Mouse (Mus musculus): ENCODE data around the gene Cat. TPM values are rescaled to one million over a fixed set of nuclear protein-coding genes. Genes with fewer than 3 reads are reported as not detected.

Gene Cat
- total and polyA plus RNA-seq, 2 experiments from 2014 or later: 76.8 to 143 TPM

GRCm38 (mm10) chr2:103476657-103477056 is 8.3 kb downstream of the Cat start:
- no peak for ATAC-seq (ENCODE audit: insufficient read depth, low read depth)
- 65% methylated on average over 11 of the region's 11 CpGs for WGBS

GRCm38 (mm10) chr2:103476180-103476579 is 8.8 kb downstream of the Cat start:
- 80% methylated on average over 2 of the region's 2 CpGs for WGBS
- Histone ChIP-seq H3K4me1 (ENCODE audit: control insufficient read depth, insufficient read depth) (no peaks in the 10 kb centered on the region), H3K4me2 (ENCODE audit: low read depth, low read length) (no peak overlapping the region), H3K27me3 (ENCODE audit: control insufficient read depth, insufficient read depth, low read length) (no peaks in the 10 kb centered on the region), H3K9ac (replicated peaks; ENCODE audit: low read depth, low read length) (no peak overlapping the region), H3K4me3 (ENCODE audit: low read depth, low read length) (no peak overlapping the region), H3K9me3 (replicated peaks; ENCODE audit: control insufficient read depth, low read length) (no peaks in the 10 kb centered on the region), H3K27ac (ENCODE audit: low read depth) (no peak overlapping the region), H3K36me3 (replicated peaks; ENCODE audit: control insufficient read depth, insufficient read depth, low read length) (peaks cover 39% of the 10 kb centered on the region)
- TF ChIP-seq EP300 (IDR thresholded peaks at IDR 0.05; ENCODE audit: low read depth): no peak
- no peak for TF ChIP-seq CTCF (IDR thresholded peaks at IDR 0.05; ENCODE audit: low read depth)
- ATAC-seq (ENCODE audit: insufficient read depth, low read depth): no peak
- DNase-seq (ENCODE audit: low spot score): no peak

More at GRCm38 (mm10) chr2:103476657-103477056, 8.3 kb downstream of the Cat start:
- H3K27ac ChIP-seq (ENCODE audit: low read depth): no peak overlapping the region
- no peak for DNase-seq (ENCODE audit: low spot score)
- no peak overlapping the region for H3K9ac ChIP-seq (replicated peaks; ENCODE audit: low read depth, low read length)
- no peaks in the 10 kb centered on the region for H3K27me3 ChIP-seq (ENCODE audit: control insufficient read depth, insufficient read depth, low read length)
- TF ChIP-seq EP300 (IDR thresholded peaks at IDR 0.05; ENCODE audit: low read depth) (no peak), CTCF (IDR thresholded peaks at IDR 0.05; ENCODE audit: low read depth) (no peak)
- H3K36me3 ChIP-seq (replicated peaks; ENCODE audit: control insufficient read depth, insufficient read depth, low read length): peaks cover 34% of the 10 kb centered on the region
- no peaks in the 10 kb centered on the region for H3K9me3 ChIP-seq (replicated peaks; ENCODE audit: control insufficient read depth, low read length)
- H3K4me3 ChIP-seq (ENCODE audit: low read depth, low read length): no peak overlapping the region
- H3K4me2 ChIP-seq (ENCODE audit: low read depth, low read length): no peak overlapping the region
- H3K4me1 ChIP-seq (ENCODE audit: control insufficient read depth, insufficient read depth): no peaks in the 10 kb centered on the region

- no peak overlapping the region for H3K9ac ChIP-seq (replicated peaks; ENCODE audit: low read depth, low read length)
- no peaks in the 10 kb centered on the region for H3K4me1 ChIP-seq (ENCODE audit: control insufficient read depth, insufficient read depth)
- TF ChIP-seq EP300 (IDR thresholded peaks at IDR 0.05; ENCODE audit: low read depth) (no peak), CTCF (IDR thresholded peaks at IDR 0.05; ENCODE audit: low read depth) (no peak)
- WGBS: 90% methylated on average over 3 of the region's 3 CpGs
- H3K27ac ChIP-seq (ENCODE audit: low read depth): no peak overlapping the region
- H3K9me3 ChIP-seq (replicated peaks; ENCODE audit: control insufficient read depth, low read length): no peaks in the 10 kb centered on the region
- no peak overlapping the region for H3K4me3 ChIP-seq (ENCODE audit: low read depth, low read length)
- ATAC-seq (ENCODE audit: insufficient read depth, low read depth) (no peak), DNase-seq (ENCODE audit: low spot score) (no peak)
- H3K36me3 ChIP-seq (replicated peaks; ENCODE audit: control insufficient read depth, insufficient read depth, low read length): peaks cover 65% of the 10 kb centered on the region
- no peak overlapping the region for H3K4me2 ChIP-seq (ENCODE audit: low read depth, low read length)
- no peaks in the 10 kb centered on the region for H3K27me3 ChIP-seq (ENCODE audit: control insufficient read depth, insufficient read depth, low read length)
These were observed 11.6 kb downstream of the Cat start for GRCm38 (mm10) chr2:103473362-103473761.

GRCm38 (mm10) chr2:103466984-103467588 is 17.9 kb downstream of the Cat start:
- Histone ChIP-seq H3K4me3 (ENCODE audit: low read depth, low read length) (no peak overlapping the region), H3K27ac (ENCODE audit: low read depth) (no peak overlapping the region), H3K36me3 (replicated peaks; ENCODE audit: control insufficient read depth, insufficient read depth, low read length) (peaks cover 89% of the 10 kb centered on the region), H3K9me3 (replicated peaks; ENCODE audit: control insufficient read depth, low read length) (no peaks in the 10 kb centered on the region), H3K9ac (replicated peaks; ENCODE audit: low read depth, low read length) (no peak overlapping the region), H3K27me3 (ENCODE audit: control insufficient read depth, insufficient read depth, low read length) (no peaks in the 10 kb centered on the region), H3K4me1 (ENCODE audit: control insufficient read depth, insufficient read depth) (no peaks in the 10 kb centered on the region), H3K4me2 (ENCODE audit: low read depth, low read length) (no peak overlapping the region)
- WGBS: 81% methylated on average over 10 of the region's 10 CpGs
- TF ChIP-seq CTCF (IDR thresholded peaks at IDR 0.05; ENCODE audit: low read depth) (no peak), EP300 (IDR thresholded peaks at IDR 0.05; ENCODE audit: low read depth) (no peak)
- no peak for ATAC-seq (ENCODE audit: insufficient read depth, low read depth)
- DNase-seq (ENCODE audit: low spot score): no peak

- Histone ChIP-seq H3K27me3 (ENCODE audit: control insufficient read depth, insufficient read depth, low read length) (no peaks in the 10 kb centered on the region), H3K4me1 (ENCODE audit: control insufficient read depth, insufficient read depth) (no peaks in the 10 kb centered on the region), H3K4me2 (ENCODE audit: low read depth, low read length) (no peak overlapping the region), H3K9ac (replicated peaks; ENCODE audit: low read depth, low read length) (no peak overlapping the region), H3K36me3 (replicated peaks; ENCODE audit: control insufficient read depth, insufficient read depth, low read length) (peaks cover 88% of the 10 kb centered on the region), H3K27ac (ENCODE audit: low read depth) (no peak overlapping the region), H3K4me3 (ENCODE audit: low read depth, low read length) (no peak overlapping the region), H3K9me3 (replicated peaks; ENCODE audit: control insufficient read depth, low read length) (no peaks in the 10 kb centered on the region)
- WGBS: 84% methylated on average over 3 of the region's 3 CpGs
- ATAC-seq (ENCODE audit: insufficient read depth, low read depth): no peak
- DNase-seq (ENCODE audit: low spot score): no peak
- TF ChIP-seq EP300 (IDR thresholded peaks at IDR 0.05; ENCODE audit: low read depth): no peak
- no peak for TF ChIP-seq CTCF (IDR thresholded peaks at IDR 0.05; ENCODE audit: low read depth)
These were observed 18.7 kb downstream of the Cat start for GRCm38 (mm10) chr2:103466272-103466671.

GRCm38 (mm10) chr2:103465429-103465828 is 19.5 kb downstream of the Cat start:
- Histone ChIP-seq H3K9me3 (replicated peaks; ENCODE audit: control insufficient read depth, low read length) (no peaks in the 10 kb centered on the region), H3K4me1 (ENCODE audit: control insufficient read depth, insufficient read depth) (no peaks in the 10 kb centered on the region), H3K27me3 (ENCODE audit: control insufficient read depth, insufficient read depth, low read length) (no peaks in the 10 kb centered on the region), H3K9ac (replicated peaks; ENCODE audit: low read depth, low read length) (no peak overlapping the region), H3K4me2 (ENCODE audit: low read depth, low read length) (no peak overlapping the region), H3K36me3 (replicated peaks; ENCODE audit: control insufficient read depth, insufficient read depth, low read length) (peaks cover 86% of the 10 kb centered on the region), H3K27ac (ENCODE audit: low read depth) (no peak overlapping the region), H3K4me3 (ENCODE audit: low read depth, low read length) (no peak overlapping the region)
- 88% methylated on average over 11 of the region's 11 CpGs for WGBS
- no peak for ATAC-seq (ENCODE audit: insufficient read depth, low read depth)
- DNase-seq (ENCODE audit: low spot score): no peak
- TF ChIP-seq EP300 (IDR thresholded peaks at IDR 0.05; ENCODE audit: low read depth) (no peak), CTCF (IDR thresholded peaks at IDR 0.05; ENCODE audit: low read depth) (no peak)
